Mouse (Mus musculus) intestine, embryonic 16.5 days (tissue): ENCODE data around the gene Maip1. TPM values are rescaled to one million over a fixed set of nuclear protein-coding genes. Genes with fewer than 3 reads are reported as not detected.

ENCODE experiments used
- ATAC-seq: fragments of 200-750 bp; cut with Nextera tagmentation; 2 replicates; pipeline ENCODE4 v1.8.0; 2017; ENCODE audit warnings: moderate TSS enrichment, moderate library complexity
- H3K27ac ChIP-seq: fragments of 300-500 bp; sonication (generic); 2 replicates; pipeline ENCODE4 v1.5.1; 2014; ENCODE audit warnings: mild to moderate bottlenecking, low read length
- H3K27me3 ChIP-seq: fragments of 300-500 bp; sonication (generic); replicated peaks from 2 replicates; pipeline ENCODE4 v1.6.1; 2014; ENCODE audit warnings: low read length, control low read depth, mixed read lengths; ENCODE audit not compliant: control insufficient read depth, insufficient read depth
- H3K36me3 ChIP-seq: fragments of 300-500 bp; sonication (generic); 2 replicates; pipeline ENCODE4 v1.6.1; 2014; ENCODE audit warnings: low read length, control low read depth; ENCODE audit not compliant: control insufficient read depth, insufficient read depth
- H3K4me1 ChIP-seq: fragments of 300-500 bp; sonication (generic); 2 replicates; pipeline ENCODE4 v1.6.1; 2014; ENCODE audit warnings: low read length, control low read depth, mixed read lengths; ENCODE audit not compliant: control insufficient read depth, insufficient read depth
- H3K4me2 ChIP-seq: fragments of 300-500 bp; sonication (generic); 2 replicates; pipeline ENCODE4 v1.6.1; 2014; ENCODE audit warnings: low read depth, low read length, control low read depth
- H3K4me3 ChIP-seq: fragments of 300-500 bp; sonication (generic); 2 replicates; pipeline ENCODE4 v1.5.1; 2014; ENCODE audit warnings: mild to moderate bottlenecking, low read length
- H3K9ac ChIP-seq: fragments of 300-500 bp; sonication (generic); 2 replicates; pipeline ENCODE4 v1.6.1; 2014; ENCODE audit warnings: low read depth, low read length
- H3K9me3 ChIP-seq: fragments of 300-500 bp; sonication (generic); 2 replicates; pipeline ENCODE4 v1.6.1; 2016; ENCODE audit warnings: low read length, control low read depth; ENCODE audit not compliant: control insufficient read depth
- WGBS: fragments of 180-500 bp; shearing (Covaris S2); extraction: QIAGEN DNeasy Blood & Tissue Kit; methylation state at CpG from one replicate; pipeline ENCODE4 v1.1.7; 2014; 5-methylcytosine and 5-hydroxymethylcytosine counted together
- polyA plus RNA-seq: library from polyadenylated mRNA; unstranded; fragments of >200 nt; fragmentation: Nextera tagmentation; extraction: Ambion mirVana; gene quantifications from 2 replicates; pipeline ENCODE4 v1.2.1, GENCODE M21; 2015

The Maip1 gene
- polyA plus RNA-seq, 1 experiment from 2014 or later, result 18.4 TPM

DNA sequence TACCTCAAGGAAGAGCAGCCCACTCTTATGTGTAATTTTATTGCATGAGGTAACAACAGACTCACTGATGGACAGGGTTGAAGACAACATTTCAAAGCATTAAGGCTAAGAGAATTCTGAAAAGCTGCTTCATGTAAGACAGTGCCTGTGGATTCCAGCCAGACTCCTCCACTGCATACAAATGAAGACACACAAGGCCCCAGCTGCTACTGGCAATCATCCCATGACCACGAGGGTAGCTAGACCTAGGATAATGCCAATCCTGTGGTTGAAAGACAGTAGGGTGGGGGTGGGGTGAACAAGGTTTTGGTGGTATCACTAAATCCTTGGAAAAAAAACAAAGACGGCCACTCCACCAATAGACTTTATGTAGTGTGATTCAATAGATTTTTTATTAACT is 18.3 kb upstream of the Maip1 start:
- H3K4me3 ChIP-seq, result no peak overlapping the region
- H3K4me1 ChIP-seq, result no peaks in the 10 kb centered on the region
- H3K36me3 ChIP-seq, result peaks cover 3% of the 10 kb centered on the region; the same call in 1 of the 2 replicates
- H3K9ac ChIP-seq, result no peak overlapping the region
- ATAC-seq, result no peak
- no peaks in the 10 kb centered on the region for H3K9me3 ChIP-seq
- H3K27me3 ChIP-seq, result no peaks in the 10 kb centered on the region
- no peak overlapping the region for H3K27ac ChIP-seq
- WGBS, result 76% methylated on average over 2 of the region's 2 CpGs
- no peak overlapping the region for H3K4me2 ChIP-seq

DNA sequence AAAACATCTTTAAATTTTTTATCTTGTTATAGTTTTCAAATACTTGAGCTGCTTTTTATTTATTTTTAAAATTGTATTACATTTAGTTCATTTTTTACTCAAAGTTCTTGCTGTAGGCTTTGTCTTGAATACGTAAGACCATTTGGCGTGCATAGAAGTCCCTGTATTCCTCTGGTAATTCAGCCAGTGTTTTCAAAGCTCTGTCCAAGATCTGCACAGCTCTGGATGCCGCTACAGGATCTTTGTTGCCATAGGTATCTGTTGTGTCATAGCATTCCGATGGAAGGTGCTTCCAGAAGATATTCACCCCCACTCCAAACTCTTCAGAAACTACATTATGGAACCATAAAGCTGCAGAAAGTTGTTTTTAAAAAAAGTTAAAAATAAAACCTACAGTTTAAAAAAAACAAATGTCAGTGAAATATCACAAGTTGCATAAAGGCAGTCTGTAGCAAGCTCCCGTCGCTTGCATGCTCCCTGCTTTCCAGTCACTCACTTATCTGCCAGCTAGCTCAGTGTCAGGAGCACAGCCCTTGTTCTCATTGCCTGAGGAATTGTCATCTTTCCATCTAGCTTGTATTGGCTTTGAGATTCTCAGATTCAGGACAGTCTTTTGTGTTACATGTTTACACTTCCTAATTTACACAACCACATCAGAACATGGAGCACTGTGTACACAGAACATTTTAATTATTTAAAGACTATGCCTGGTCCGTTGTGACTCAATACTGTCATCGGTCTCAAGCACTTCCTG is 17.5 kb upstream of the Maip1 start:
- WGBS, result 87% methylated on average over 8 of the region's 8 CpGs
- Histone ChIP-seq H3K9me3 (no peaks in the 10 kb centered on the region), H3K4me3 (no peak overlapping the region), H3K9ac (no peak overlapping the region), H3K4me1 (no peaks in the 10 kb centered on the region), H3K27ac (no peak overlapping the region), H3K4me2 (no peak overlapping the region), H3K36me3 (peaks cover 3% of the 10 kb centered on the region; the same call in 1 of the 2 replicates), H3K27me3 (no peaks in the 10 kb centered on the region)
- ATAC-seq, result no peak

DNA sequence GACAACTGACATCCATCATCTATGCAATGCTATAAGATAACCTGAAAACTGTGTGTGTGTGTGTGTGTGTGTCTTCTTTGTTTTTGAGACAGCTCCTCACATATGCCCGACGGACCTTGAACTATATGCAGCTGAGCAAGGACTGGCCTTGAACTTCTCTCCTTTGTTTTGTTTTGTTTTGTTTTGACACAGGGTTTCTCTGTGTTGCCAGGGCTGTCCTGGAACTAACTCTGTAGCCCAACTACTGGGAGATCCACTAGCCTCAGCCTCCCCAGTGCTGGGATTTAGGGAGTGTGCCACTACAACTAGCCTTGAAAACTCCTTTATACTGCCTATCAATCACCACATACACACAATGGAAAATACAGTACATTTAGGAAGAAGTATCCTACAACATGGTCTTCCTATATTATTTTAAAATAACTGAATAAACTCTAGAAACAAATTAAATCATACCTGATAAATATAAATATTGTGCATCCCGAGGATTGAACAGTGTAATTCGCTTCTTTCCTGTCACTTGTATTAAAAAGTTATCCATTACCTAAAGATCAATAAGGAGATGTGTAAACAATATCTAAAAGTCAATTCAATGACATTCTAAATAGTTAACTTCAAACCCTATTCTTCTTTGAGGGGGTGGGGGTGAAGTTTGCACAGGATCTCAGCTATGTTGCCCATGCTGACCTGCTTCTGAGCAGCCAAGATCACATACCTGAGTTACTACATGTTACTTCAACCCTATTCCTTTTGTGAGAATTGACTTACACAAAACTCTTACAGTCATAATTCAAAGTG is 14.9 kb upstream of the Maip1 start:
- Histone ChIP-seq H3K27me3 (no peaks in the 10 kb centered on the region), H3K36me3 (peaks cover 7% of the 10 kb centered on the region; the same call in 1 of the 2 replicates), H3K9me3 (no peaks in the 10 kb centered on the region), H3K27ac (no peak overlapping the region), H3K4me3 (no peak overlapping the region), H3K4me1 (no peaks in the 10 kb centered on the region), H3K9ac (no peak overlapping the region), H3K4me2 (no peak overlapping the region)
- 77% methylated on average over 4 of the region's 4 CpGs for WGBS
- no peak for ATAC-seq

DNA sequence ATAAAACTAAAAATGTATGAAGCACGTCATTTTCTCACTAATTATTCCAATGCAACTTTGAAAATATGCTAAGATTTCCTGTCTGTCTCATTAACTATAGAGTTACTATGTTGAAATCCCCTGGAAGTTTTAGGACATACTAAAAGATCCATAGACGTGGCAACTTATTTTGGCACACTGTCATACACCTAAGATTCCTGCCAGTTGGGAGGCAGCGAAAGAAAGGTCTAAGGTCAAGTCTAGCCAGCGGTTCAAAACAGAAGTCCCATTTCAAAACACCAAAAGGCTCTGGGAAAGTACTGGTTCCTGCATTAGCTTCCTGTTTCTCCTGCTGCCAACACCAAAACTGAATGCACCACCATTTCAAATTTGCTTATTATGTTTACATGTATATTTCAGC is 13.7 kb upstream of the Maip1 start:
- H3K4me2 ChIP-seq, result no peak overlapping the region
- no peak for ATAC-seq
- no peaks in the 10 kb centered on the region for H3K9me3 ChIP-seq
- H3K27me3 ChIP-seq, result no peaks in the 10 kb centered on the region
- no peak overlapping the region for H3K4me3 ChIP-seq
- H3K36me3 ChIP-seq, result peaks cover 9% of the 10 kb centered on the region; the same call in 1 of the 2 replicates
- WGBS, result 84% methylated on average over 4 of the region's 4 CpGs
- no peaks in the 10 kb centered on the region for H3K4me1 ChIP-seq
- no peak overlapping the region for H3K27ac ChIP-seq
- H3K9ac ChIP-seq, result no peak overlapping the region

DNA sequence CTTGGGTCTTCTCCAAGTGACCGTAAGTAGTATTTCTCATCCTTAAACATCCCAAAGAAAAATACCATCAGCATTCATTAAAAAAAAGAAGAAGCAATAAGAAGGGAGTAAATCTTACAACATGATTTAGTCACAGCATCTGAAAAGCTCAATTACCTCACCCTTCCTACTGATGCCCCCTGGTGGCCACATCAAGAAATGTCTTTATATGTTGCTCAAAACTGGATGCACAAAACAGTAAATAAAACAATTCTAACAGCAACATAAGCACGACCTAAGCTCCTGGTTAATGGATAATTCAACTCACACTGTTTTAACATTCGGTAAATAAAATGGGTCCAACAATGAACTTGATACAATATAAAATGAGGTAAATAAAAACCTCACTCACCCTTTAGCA is 12.1 kb upstream of the Maip1 start:
- Histone ChIP-seq H3K4me3 (no peak overlapping the region), H3K4me2 (no peak overlapping the region), H3K9me3 (no peaks in the 10 kb centered on the region), H3K4me1 (no peaks in the 10 kb centered on the region), H3K27ac (no peak overlapping the region), H3K27me3 (no peaks in the 10 kb centered on the region), H3K9ac (no peak overlapping the region), H3K36me3 (peaks cover 9% of the 10 kb centered on the region; the same call in 1 of the 2 replicates)
- ATAC-seq, result no peak
- 66% methylated on average over 3 of the region's 3 CpGs for WGBS

DNA sequence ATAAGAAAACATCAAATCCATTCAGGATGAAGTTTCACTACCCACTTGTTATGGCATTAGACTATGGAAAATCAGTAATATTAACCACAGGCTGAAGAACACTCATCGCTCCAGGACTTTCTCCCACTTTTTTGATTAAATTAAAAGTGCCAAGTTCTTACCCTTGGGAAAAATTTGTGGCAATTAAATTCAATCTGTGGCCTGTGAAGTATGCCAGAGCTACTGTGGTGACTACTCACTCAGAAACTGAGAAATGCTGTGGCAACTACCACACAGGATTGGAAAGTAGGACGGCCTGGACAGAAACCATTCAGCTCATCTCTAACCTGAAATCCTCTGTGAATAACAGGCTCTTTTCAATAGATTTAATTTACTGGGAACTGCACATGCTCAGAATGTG is 5.8 kb upstream of the Maip1 start:
- no peak overlapping the region for H3K9ac ChIP-seq
- H3K4me1 ChIP-seq, result 0 out of 2 replicates have a peak, but pooled peaks cover under 1% of the 10 kb centered on the region
- no peaks in the 10 kb centered on the region for H3K9me3 ChIP-seq
- 90% methylated on average over 2 of the region's 2 CpGs for WGBS
- no peak for ATAC-seq
- no peak overlapping the region for H3K4me3 ChIP-seq
- H3K27ac ChIP-seq, result no peak overlapping the region
- H3K4me2 ChIP-seq, result no peak overlapping the region
- H3K36me3 ChIP-seq, result peaks cover 7% of the 10 kb centered on the region; the same call in 1 of the 2 replicates
- no peaks in the 10 kb centered on the region for H3K27me3 ChIP-seq

DNA sequence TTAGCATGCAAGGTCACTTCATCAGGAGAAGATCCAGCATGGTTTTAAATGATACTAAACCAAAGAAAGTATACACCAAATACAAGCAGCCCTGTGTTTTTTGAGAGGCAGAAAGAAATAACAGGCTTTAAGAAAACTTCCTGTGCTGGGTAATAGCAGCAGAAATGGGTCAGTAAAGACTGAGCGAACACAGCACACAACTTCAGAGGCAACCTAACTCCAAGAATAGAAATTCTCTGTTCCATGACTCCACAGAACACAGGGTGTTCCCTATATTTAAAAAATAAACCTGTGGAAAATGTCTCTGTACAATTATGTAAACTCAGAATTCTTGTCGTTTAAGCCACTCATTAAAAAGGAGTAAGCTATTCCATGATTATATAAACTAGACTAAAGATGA is 5.3 kb upstream of the Maip1 start:
- H3K4me1 ChIP-seq, result 0 out of 2 replicates have a peak, but pooled peaks cover 4% of the 10 kb centered on the region
- no peak overlapping the region for H3K9ac ChIP-seq
- ATAC-seq, result no peak
- H3K9me3 ChIP-seq, result no peaks in the 10 kb centered on the region
- peaks cover 4% of the 10 kb centered on the region; the same call in 1 of the 2 replicates for H3K36me3 ChIP-seq
- no peak overlapping the region for H3K4me3 ChIP-seq
- no peak overlapping the region for H3K4me2 ChIP-seq
- no peaks in the 10 kb centered on the region for H3K27me3 ChIP-seq
- H3K27ac ChIP-seq, result no peak overlapping the region
- WGBS, result 90% methylated on average over 2 of the region's 2 CpGs

DNA sequence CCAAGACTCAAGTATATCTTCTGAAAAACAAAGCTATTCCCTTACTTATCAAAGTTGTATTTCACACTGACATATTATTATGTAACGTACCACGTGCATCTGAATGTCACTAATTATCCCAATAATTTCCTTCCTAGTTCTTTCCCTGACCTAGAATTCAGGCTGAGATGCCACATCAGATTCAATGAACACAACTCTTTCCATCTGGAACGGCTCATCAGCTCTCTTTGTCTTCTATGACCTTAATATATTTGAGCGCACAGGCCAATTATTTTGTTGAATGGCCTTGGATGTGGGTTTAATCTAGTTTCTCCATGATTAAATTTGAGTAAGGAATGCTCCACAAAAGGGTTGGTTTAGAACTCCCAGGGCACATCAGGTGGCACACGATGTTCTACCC is 4.0 kb upstream of the Maip1 start:
- no peaks in the 10 kb centered on the region for H3K27me3 ChIP-seq
- no peak overlapping the region for H3K4me2 ChIP-seq
- H3K9ac ChIP-seq, result no peak overlapping the region
- 0 out of 2 replicates have a peak, but pooled peaks cover 4% of the 10 kb centered on the region for H3K4me1 ChIP-seq
- no peaks in the 10 kb centered on the region for H3K36me3 ChIP-seq
- H3K4me3 ChIP-seq, result no peak overlapping the region
- H3K9me3 ChIP-seq, result no peaks in the 10 kb centered on the region
- no peak overlapping the region for H3K27ac ChIP-seq
- WGBS, result 87% methylated on average over 5 of the region's 5 CpGs
- ATAC-seq, result no peak

DNA sequence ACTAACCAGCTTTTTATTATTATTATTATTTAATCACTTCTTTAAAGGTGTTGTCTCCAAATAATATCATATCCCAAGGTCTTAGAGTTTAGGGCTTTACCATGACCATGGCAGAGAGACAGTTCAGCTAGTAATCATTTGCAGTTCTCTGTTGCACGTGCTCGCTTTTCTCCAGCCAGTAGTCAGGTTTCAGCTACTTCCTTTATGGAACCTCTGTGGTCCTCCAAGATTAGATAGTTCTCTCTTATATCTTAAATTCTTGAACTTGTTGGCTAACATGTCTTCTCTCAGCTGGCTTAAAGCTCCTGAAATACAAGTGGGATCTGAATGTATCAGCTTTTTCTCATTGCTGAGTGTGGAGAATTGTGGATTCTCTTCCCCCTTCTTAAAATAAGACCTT is 2.9 kb downstream of the Maip1 start:
- no peak overlapping the region for H3K27ac ChIP-seq
- H3K36me3 ChIP-seq, result peaks cover 3% of the 10 kb centered on the region; the same call in 1 of the 2 replicates
- ATAC-seq, result no peak
- H3K9me3 ChIP-seq, result no peaks in the 10 kb centered on the region
- WGBS, result 88% methylated on average over 2 of the region's 2 CpGs
- H3K4me3 ChIP-seq, result no peak overlapping the region
- no peak overlapping the region for H3K4me2 ChIP-seq
- no peak overlapping the region for H3K9ac ChIP-seq
- peaks cover 14% of the 10 kb centered on the region for H3K4me1 ChIP-seq
- H3K27me3 ChIP-seq, result no peaks in the 10 kb centered on the region
